Mouse (Mus musculus) bone marrow macrophage, adult 2 months (primary cell): Measurements from ENCODE around the gene Lrrfip2. TPM values are rescaled to one million over a fixed set of nuclear protein-coding genes. Genes with fewer than 3 reads are reported as not detected.

ENCODE experiments used
- H3K27ac ChIP-seq: 2 replicates; pipeline ENCODE4 v1.5.1; 2012; ENCODE audit warnings: low read depth, low read length; ENCODE audit not compliant: insufficient read depth
- H3K4me1 ChIP-seq: 2 replicates; pipeline ENCODE4 v1.6.1; 2012; ENCODE audit warnings: low read length; ENCODE audit not compliant: control insufficient read depth, insufficient read depth
- H3K4me3 ChIP-seq: 2 replicates; pipeline ENCODE4 v1.5.1; 2012; ENCODE audit warnings: mild to moderate bottlenecking, low read length, moderate library complexity; ENCODE audit not compliant: insufficient read depth
- CTCF ChIP-seq: IDR thresholded peaks from 2 replicates; pipeline ENCODE4 v1.5.1; 2012; ENCODE audit warnings: low read depth, mild to moderate bottlenecking, low read length, moderate library complexity
- POLR2A ChIP-seq: IDR thresholded peaks from 2 replicates; pipeline ENCODE4 v1.6.1; 2012; ENCODE audit warnings: mild to moderate bottlenecking, low read depth, low read length, borderline replicate concordance
- polyA plus RNA-seq: library from polyadenylated mRNA; stranded (reverse); fragments of >200 nt; gene quantifications from 2 replicates; pipeline ENCODE4 v1.2.4, GENCODE M21; 2012; ENCODE audit not compliant: missing spikeins, insufficient read depth, insufficient read length

The Lrrfip2 gene
- polyA plus RNA-seq, 1 experiment: 67.7 TPM

- H3K4me3 ChIP-seq: no peak overlapping the region
- no peak for TF ChIP-seq POLR2A
- TF ChIP-seq CTCF: no peak
- H3K4me1 ChIP-seq: peaks cover 24% of the 10 kb centered on the region
- no peak overlapping the region for H3K27ac ChIP-seq
Observed at GRCm38 (mm10) chr9:111087960-111088359, 29.4 kb upstream of the Lrrfip2 start.

- H3K4me3 ChIP-seq: no peak overlapping the region
- no peak for TF ChIP-seq POLR2A
- TF ChIP-seq CTCF: no peak
- H3K27ac ChIP-seq: no peak overlapping the region
- peaks cover 23% of the 10 kb centered on the region for H3K4me1 ChIP-seq
Observed at GRCm38 (mm10) chr9:111088886-111089285, 28.5 kb upstream of the Lrrfip2 start.

- TF ChIP-seq POLR2A: no peak
- no peak for TF ChIP-seq CTCF
- Histone ChIP-seq H3K27ac (no peak overlapping the region), H3K4me1 (peaks cover 24% of the 10 kb centered on the region), H3K4me3 (no peak overlapping the region)
Observed at GRCm38 (mm10) chr9:111092657-111093056, 24.7 kb upstream of the Lrrfip2 start.

- no peak for TF ChIP-seq POLR2A
- TF ChIP-seq CTCF: peak; percentile 71
Observed at GRCm38 (mm10) chr9:111093094-111093493, 24.3 kb upstream of the Lrrfip2 start.

GRCm38 (mm10) chr9:111094626-111095025 lies 22.8 kb upstream of the Lrrfip2 start:
- TF ChIP-seq POLR2A: no peak
- no peak for TF ChIP-seq CTCF
- Histone ChIP-seq H3K4me3 (no peak overlapping the region), H3K27ac (peak overlapping the region; percentile 49), H3K4me1 (peaks cover 24% of the 10 kb centered on the region)

More at GRCm38 (mm10) chr9:111093094-111093493, 24.3 kb upstream of the Lrrfip2 start:
- H3K27ac ChIP-seq: no peak overlapping the region
- H3K4me1 ChIP-seq: peaks cover 24% of the 10 kb centered on the region
- H3K4me3 ChIP-seq: no peak overlapping the region

- Histone ChIP-seq H3K4me3 (no peak overlapping the region), H3K4me1 (peaks cover 24% of the 10 kb centered on the region), H3K27ac (peak overlapping the region; percentile 49; the same call in 1 of the 2 replicates)
- TF ChIP-seq POLR2A (no peak), CTCF (no peak)
Observed at GRCm38 (mm10) chr9:111095710-111096109, 21.7 kb upstream of the Lrrfip2 start.

- no peak overlapping the region for H3K4me3 ChIP-seq
- H3K4me1 ChIP-seq: peaks cover 24% of the 10 kb centered on the region
- TF ChIP-seq POLR2A: no peak
- no peak for TF ChIP-seq CTCF
- H3K27ac ChIP-seq: no peak overlapping the region
Observed at GRCm38 (mm10) chr9:111096419-111097326, 20.7 kb upstream of the Lrrfip2 start.

GRCm38 (mm10) chr9:111097543-111097942 lies 19.8 kb upstream of the Lrrfip2 start:
- TF ChIP-seq CTCF: no peak
- no peak for TF ChIP-seq POLR2A
- H3K4me1 ChIP-seq: peaks cover 24% of the 10 kb centered on the region
- no peak overlapping the region for H3K4me3 ChIP-seq
- no peak overlapping the region for H3K27ac ChIP-seq

GRCm38 (mm10) chr9:111100406-111100805 lies 17.0 kb upstream of the Lrrfip2 start:
- TF ChIP-seq POLR2A: no peak
- no peak for TF ChIP-seq CTCF
- Histone ChIP-seq H3K27ac (no peak overlapping the region), H3K4me3 (no peak overlapping the region), H3K4me1 (peaks cover 8% of the 10 kb centered on the region)

- Histone ChIP-seq H3K4me3 (no peak overlapping the region), H3K27ac (no peak overlapping the region), H3K4me1 (no peaks in the 10 kb centered on the region)
- TF ChIP-seq CTCF (no peak), POLR2A (no peak)
Observed at GRCm38 (mm10) chr9:111103293-111103692, 14.1 kb upstream of the Lrrfip2 start.

GRCm38 (mm10) chr9:111103893-111104292 lies 13.5 kb upstream of the Lrrfip2 start:
- H3K4me1 ChIP-seq: no peaks in the 10 kb centered on the region
- H3K27ac ChIP-seq: no peak overlapping the region
- no peak overlapping the region for H3K4me3 ChIP-seq
- no peak for TF ChIP-seq CTCF
- no peak for TF ChIP-seq POLR2A
